10 mouse cellular contexts compared by ENCODE assay signal in the genomic region with DNA sequence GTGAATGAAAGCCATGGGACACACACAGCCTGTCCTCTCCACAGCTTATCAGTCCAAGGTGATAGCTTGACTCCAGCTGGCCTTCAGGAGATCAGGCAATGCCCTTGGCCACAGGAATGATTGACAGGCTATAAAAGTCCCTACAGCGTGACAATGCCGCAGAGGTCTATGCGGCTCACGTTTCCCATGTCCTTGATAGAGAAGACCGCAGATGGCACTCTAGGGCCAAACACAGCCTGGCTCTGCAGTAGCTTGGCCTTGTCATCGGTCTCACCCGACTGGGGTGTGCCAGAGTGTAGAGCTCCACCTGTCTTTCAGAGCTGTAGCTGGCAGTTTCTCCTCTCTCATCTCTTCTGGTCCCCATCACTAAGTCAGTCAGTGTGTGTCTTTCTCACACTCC. TPM values are rescaled to one million over a fixed set of nuclear protein-coding genes. Genes with fewer than 3 reads are reported as not detected.
A peak's percentile ranks its signal among the peaks of the same experiment; 100 is the strongest.
DNase-seq lines count a peak whose midpoint lies in the region; ATAC-seq and TF ChIP-seq lines count a peak whose summit lies in the region.
"Had no signal": no experiment of that assay in that cellular context is flagged by ENCODE, and none has a peak within 500 bp of the region (broad histone marks: within the 10 kb centered on the region; RNA-seq: fewer than 3 reads in every experiment).

No protein-coding gene starts in this region.

- ATAC-seq in kidney, embryonic 15.5 days (replicated peaks; ENCODE audit: low FRiP score), result 0 out of 2 replicates have a peak, but pooled peaks have one; percentile 41
- ATAC-seq in kidney, embryonic 14.5 days (ENCODE audit: low FRiP score, low TSS enrichment), result no peak; the same call in 1 of the 2 replicates
- ATAC-seq in midbrain, postnatal 0 days (ENCODE audit: low FRiP score), result peak; percentile 9; the same call in 1 of the 2 replicates
- ATAC-seq: Patski had no signal

- no peak overlapping the region for H3K9ac ChIP-seq in kidney, embryonic 15.5 days
- H3K9ac ChIP-seq in kidney, embryonic 14.5 days (ENCODE audit: low read depth, low read length), result no peak overlapping the region
- H3K9ac ChIP-seq in midbrain, postnatal 0 days (replicated peaks; ENCODE audit: low read length, poor library complexity, severe bottlenecking), result no peak overlapping the region

- DNase-seq in adrenal gland, adult 2 months, result peak; percentile 44
- DNase-seq in adrenal gland, adult 18-20 months (ENCODE audit: low spot score in 2 of 2), result no peak
- peak; percentile 45 for DNase-seq in heart, adult 8-10 months (ENCODE audit: low spot score)
- DNase-seq in midbrain, postnatal 0 days (ENCODE audit: low spot score), result no peak
- DNase-seq in layer of hippocampus, adult 11-12 months (ENCODE audit: low spot score), result no peak
- DNase-seq in urinary bladder, adult 2 months (ENCODE audit: low spot score), result no peak
- DNase-seq: kidney, postnatal 25 days had no signal

- H3K27me3 ChIP-seq in kidney, embryonic 15.5 days, result no peaks in the 10 kb centered on the region
- no peaks in the 10 kb centered on the region for H3K27me3 ChIP-seq in kidney, embryonic 14.5 days (ENCODE audit: control insufficient read depth, insufficient read depth, low read length)
- H3K27me3 ChIP-seq in midbrain, postnatal 0 days (ENCODE audit: insufficient read depth, low read length), result no peaks in the 10 kb centered on the region

- no peaks in the 10 kb centered on the region for H3K9me3 ChIP-seq in kidney, embryonic 15.5 days (replicated peaks)
- no peaks in the 10 kb centered on the region for H3K9me3 ChIP-seq in kidney, embryonic 14.5 days (ENCODE audit: control insufficient read depth, low read length)
- H3K9me3 ChIP-seq in midbrain, postnatal 0 days (ENCODE audit: low read length), result no peaks in the 10 kb centered on the region

- 44% methylated on average over 7 of the region's 7 CpGs for WGBS in kidney, embryonic 15.5 days
- WGBS in kidney, embryonic 14.5 days, result 29% methylated on average over 7 of the region's 7 CpGs
- 82% methylated on average over 7 of the region's 7 CpGs for WGBS in midbrain, postnatal 0 days

- H3K4me3 ChIP-seq in kidney, embryonic 15.5 days (replicated peaks), result no peak overlapping the region
- H3K4me3 ChIP-seq in kidney, embryonic 14.5 days (ENCODE audit: low read length), result no peak overlapping the region
- H3K4me3 ChIP-seq in midbrain, postnatal 0 days (ENCODE audit: low read depth, low read length), result no peak overlapping the region

- no peaks in the 10 kb centered on the region for H3K36me3 ChIP-seq in kidney, embryonic 15.5 days
- H3K36me3 ChIP-seq in kidney, embryonic 14.5 days (ENCODE audit: control insufficient read depth, insufficient read depth, low read length), result no peaks in the 10 kb centered on the region
- peaks cover 7% of the 10 kb centered on the region for H3K36me3 ChIP-seq in midbrain, postnatal 0 days (ENCODE audit: insufficient read depth, low read length)

- TF ChIP-seq CTCF in midbrain, postnatal 0 days (IDR thresholded peaks at IDR 0.05), result peak; percentile 36; the same call in 1 of the 2 replicates

- no peak overlapping the region for H3K27ac ChIP-seq in kidney, embryonic 15.5 days
- no peak overlapping the region for H3K27ac ChIP-seq in kidney, embryonic 14.5 days (ENCODE audit: low read depth, low read length)
- H3K27ac ChIP-seq in midbrain, postnatal 0 days (ENCODE audit: low read depth, low read length), result peak overlapping the region; percentile 72

- no peak overlapping the region for H3K4me2 ChIP-seq in kidney, embryonic 15.5 days
- no peak overlapping the region for H3K4me2 ChIP-seq in kidney, embryonic 14.5 days (replicated peaks; ENCODE audit: low read depth, low read length)
- no peak overlapping the region for H3K4me2 ChIP-seq in midbrain, postnatal 0 days (ENCODE audit: low read depth, low read length, poor library complexity, severe bottlenecking)

- peaks cover 13% of the 10 kb centered on the region for H3K4me1 ChIP-seq in kidney, embryonic 15.5 days
- H3K4me1 ChIP-seq in kidney, embryonic 14.5 days (ENCODE audit: control insufficient read depth, insufficient read depth, low read length), result no peaks in the 10 kb centered on the region
- peaks cover 11% of the 10 kb centered on the region for H3K4me1 ChIP-seq in midbrain, postnatal 0 days (ENCODE audit: insufficient read depth, low read length)

RNA-seq across cellular contexts. Expression of a gene that starts 52.5 kb away (rescaled TPM):
- total RNA-seq in adrenal gland, adult 2 months (2021), result 100 to 1,000 TPM in 1 of 2 experiments, 10 to 100 TPM in 1; 32.6 to 122 TPM
- 39.2 and 91.2 TPM in 2 replicates for polyA plus RNA-seq in adrenal gland, adult 2 months (2012; rRNA removed)
- 100 to 1,000 TPM in 1 of 2 experiments, 10 to 100 TPM in 1; 28.0 to 133 TPM for total RNA-seq in adrenal gland, adult 18-20 months (2021)
- 18.3 and 19.5 TPM in 2 replicates for polyA plus RNA-seq in kidney, embryonic 15.5 days (2015; fragmentation: Nextera tagmentation; extraction: Ambion mirVana)
- 12.9 and 20.9 TPM in 2 replicates for polyA plus RNA-seq in kidney, embryonic 14.5 days (2014; fragmentation: Nextera tagmentation; extraction: Ambion mirVana)
- total RNA-seq in heart, adult 8-10 months (2022), result 100 to 1,000 TPM in 2 of 4 experiments, 10 to 100 TPM in 2; 92.1 to 104 (median 96.8) TPM
- 11.3 and 14.0 TPM in 2 replicates for total RNA-seq in midbrain, postnatal 0 days (2014; rRNA removed)
- polyA plus RNA-seq in midbrain, postnatal 0 days (2015; fragmentation: Nextera tagmentation; extraction: Ambion mirVana), result 11.9 and 12.8 TPM in 2 replicates
- polyA plus RNA-seq in urinary bladder, adult 2 months (2012; rRNA removed), result 14.2 and 24.8 TPM in 2 replicates

Comparison
In these comparisons a context has a peak if more than half of its experiments do, and no peak if none do; other contexts are left out.
1. DNase-seq: peak in adrenal gland, adult 2 months (single experiment) and heart, adult 8-10 months (single experiment); none in adrenal gland, adult 18-20 months (0 of 2), midbrain, postnatal 0 days (single experiment), layer of hippocampus, adult 11-12 months (single experiment) and urinary bladder, adult 2 months (single experiment).